Mouse (Mus musculus) thymus, adult 2 months (tissue): ENCODE measurements at regions not wholly inside any gene's neighbourhood (a gene's known extent, or its start where the extent isn't known, plus 50 kb on each side); places are given as distances from the start of the nearest gene placed in this dataset.

Experiments
- CTCF ChIP-seq: fragments of 200-500 bp; IDR thresholded peaks from 2 replicates; pipeline ENCODE4 v1.5.1; 2012; ENCODE audit warnings: mild to moderate bottlenecking, control low read depth, low read length, moderate library complexity, borderline replicate concordance; ENCODE audit not compliant: control insufficient read depth, poor library complexity, insufficient read depth; ENCODE audit errors: extremely low read depth
- POLR2A ChIP-seq: fragments of 200-500 bp; IDR thresholded peaks from 2 replicates; pipeline ENCODE4 v1.6.1; 2012; ENCODE audit warnings: mild to moderate bottlenecking, low read length, control low read depth, moderate library complexity; ENCODE audit not compliant: control insufficient read depth, poor library complexity, insufficient read depth; ENCODE audit errors: extremely low read depth

GRCm38 (mm10) chr1:193671046-193671445 lies 300.9 kb upstream of the Camk1g start:
- TF ChIP-seq CTCF (no peak), POLR2A (no peak)
